Mouse (Mus musculus): ENCODE measurements at regions not wholly inside any gene's neighbourhood (a gene's known extent, or its start where the extent isn't known, plus 50 kb on each side); places are given as distances from the start of the nearest gene placed in this dataset.

DNA sequence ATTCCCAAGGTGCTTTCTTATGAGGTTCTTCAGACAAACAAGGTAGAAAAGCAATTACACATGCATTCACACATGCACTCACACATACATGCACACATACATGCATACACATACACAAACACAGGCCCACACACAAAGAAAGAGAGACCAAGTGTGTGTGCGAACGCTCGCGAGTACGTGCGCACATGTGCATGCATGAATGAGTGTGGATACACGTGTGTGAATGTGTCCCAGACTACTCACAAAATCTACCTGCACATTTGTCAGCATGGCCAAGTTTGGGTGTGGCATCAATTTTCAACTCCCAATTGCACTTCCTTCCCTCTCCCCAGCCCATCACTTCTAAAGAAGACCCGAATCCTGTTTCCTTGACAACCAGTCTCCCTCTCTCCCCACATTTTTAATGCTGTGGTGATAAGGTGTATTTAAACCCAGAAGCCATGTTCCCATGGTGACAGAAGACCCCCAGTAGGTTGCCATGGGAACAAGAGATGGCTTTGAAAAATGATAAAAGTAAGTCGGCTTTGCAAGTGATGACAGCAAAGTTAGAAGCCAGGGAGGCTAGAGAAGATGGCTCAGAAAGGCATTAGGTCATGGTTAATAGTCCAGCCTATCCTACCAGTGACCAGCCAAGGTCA lies 206.3 kb downstream of the Rpl10-ps3 start:
- DNase-seq (ENCODE audit: low read depth, low spot score): no peak

DNA sequence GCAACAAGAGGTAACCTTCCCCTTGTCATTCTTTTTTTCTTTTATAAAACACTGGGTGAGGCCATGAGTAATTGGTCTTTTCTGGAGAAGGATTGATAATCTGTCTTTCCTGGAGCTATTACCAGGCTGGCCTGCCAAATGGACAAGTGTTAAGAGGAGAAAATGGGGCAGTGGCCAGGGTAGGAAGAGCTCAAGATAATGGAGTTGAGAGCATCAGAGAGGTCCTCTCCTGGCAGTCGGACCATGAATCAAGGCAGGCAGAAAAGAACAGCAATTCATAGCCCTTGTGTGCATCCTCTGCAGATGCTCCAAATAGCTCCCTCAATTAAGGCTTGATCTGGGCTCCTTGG lies 208.2 kb downstream of the Rpl10-ps3 start:
- no peak for DNase-seq (ENCODE audit: low read depth, low spot score)

DNA sequence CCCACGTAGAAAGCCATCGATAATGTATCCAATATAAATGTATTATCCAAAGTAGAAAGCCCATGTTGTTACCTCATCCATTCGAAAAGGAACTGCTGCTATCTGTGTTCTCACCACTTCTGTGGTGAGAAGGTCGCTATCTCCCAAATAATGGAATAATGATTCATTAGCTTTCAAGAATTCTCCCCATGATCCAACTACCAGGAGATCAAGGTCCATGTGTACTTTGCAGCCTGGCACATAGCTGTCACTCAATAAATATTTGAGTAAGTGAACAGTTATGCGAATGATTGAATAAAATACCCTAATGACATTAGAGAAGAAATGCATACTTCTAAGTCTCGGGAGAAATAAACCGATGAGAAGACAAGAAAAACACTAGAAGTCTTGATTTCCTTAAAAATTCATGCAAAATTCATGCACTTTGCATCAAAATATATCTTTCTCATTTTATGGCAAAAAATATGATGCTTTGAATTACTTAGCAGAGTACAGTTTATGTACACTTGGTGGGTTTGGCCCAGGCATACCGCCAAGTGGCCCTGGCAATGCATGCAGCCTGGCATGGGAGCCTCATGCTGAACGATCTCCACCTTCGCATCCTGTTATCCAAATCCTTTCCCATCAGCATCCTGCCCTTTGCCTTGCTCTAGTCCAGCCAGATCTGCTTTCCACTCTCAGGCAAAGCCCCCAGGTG lies 208.7 kb downstream of the Rpl10-ps3 start:
- DNase-seq (ENCODE audit: low read depth, low spot score): no peak

DNA sequence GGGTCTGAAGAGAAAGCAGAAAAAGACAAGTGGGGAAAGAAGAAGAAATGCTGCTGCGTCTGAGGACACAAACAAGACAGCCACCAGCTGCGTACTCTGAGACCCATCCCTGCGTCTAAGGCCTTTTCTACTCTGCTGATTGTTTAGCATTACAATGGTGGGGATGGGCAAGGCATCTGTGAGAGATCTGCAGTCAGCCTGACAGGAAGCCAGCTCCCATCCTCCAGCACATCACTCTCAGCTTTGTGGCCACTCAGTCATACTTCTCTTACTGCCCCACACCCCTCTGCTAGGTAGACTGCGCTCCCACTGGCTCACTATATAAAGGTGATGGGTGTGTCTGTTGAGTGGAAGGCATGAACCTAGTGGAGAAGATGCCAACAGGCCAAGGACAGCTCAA lies 220.5 kb downstream of the Rpl10-ps3 start:
- no peak for DNase-seq (ENCODE audit: low read depth, low spot score)

DNA sequence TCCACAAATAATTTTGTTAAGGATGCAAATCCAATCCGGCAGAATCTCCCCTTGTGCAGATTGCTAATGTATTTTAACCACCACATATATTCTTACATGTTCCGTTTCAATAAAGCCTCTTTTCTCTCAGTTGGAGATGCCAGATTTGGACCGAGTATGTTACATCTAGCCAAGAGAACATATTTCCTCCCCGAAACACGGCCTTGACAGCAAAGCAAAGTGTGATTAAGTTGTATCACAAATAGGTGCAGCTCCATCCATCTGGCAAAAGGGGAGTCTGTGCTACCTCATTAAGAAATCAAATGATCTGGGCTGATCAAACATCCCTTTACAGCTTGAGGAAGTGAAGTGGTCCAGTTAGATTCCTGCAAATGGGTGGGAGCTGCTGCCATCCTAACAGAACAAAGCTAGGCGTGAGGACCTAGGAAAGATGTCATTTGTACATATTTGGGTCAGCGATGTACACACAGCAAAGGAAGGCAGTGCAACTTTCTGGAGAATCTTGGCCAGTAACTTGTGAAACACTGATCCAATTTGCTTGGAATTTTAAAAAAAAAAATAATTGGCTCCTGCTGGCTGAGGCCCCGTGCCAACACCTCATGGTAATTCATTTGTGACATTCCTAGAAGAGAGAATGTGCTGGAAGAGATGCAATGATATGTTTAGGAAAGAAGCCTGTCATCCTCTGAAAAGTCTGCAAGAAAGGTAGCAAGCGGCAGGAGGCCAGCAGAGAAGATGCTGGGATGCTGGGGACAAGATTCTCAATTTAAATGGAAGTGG lies 223.8 kb downstream of the Rpl10-ps3 start:
- no peak for DNase-seq (ENCODE audit: low read depth, low spot score)

DNA sequence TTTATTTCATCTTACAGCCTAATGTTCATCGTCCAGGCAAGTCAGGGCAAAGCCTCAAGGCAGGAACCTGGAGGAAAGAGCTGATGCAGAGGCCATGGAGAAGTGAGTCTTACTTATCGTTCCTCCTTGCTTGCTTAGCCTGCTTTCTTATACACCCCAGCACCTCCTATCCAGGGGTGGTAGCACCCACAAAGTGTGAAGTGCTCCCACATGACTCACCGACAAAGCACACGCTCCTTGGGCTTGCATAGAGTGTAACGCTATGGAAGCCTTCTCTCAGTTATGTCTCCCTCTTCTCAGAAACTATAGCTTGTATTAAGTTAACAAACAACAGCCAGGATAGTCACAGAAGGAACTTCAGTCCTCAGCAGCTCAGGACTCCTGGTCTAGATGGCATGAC lies 225.4 kb downstream of the Rpl10-ps3 start:
- DNase-seq (ENCODE audit: low read depth, low spot score): no peak

DNA sequence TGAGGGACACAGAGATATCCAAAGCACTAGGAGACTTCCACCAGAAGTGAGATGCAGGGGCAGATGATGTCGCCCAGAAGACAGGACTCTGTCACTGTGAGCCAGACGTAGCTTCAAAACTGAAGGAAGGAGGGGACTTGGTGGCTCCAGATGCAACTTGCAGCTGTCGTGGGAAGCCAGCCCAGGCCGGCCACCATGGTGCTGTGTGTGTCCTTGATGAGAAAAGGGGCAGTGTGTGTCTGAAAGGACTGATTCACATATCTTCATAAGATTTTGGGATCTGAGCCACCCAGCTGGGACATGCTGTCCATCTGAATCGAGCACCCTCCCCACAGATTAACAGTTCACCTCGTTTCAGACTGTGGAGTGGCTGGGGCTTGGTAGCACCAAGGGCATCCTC lies 226.2 kb downstream of the Rpl10-ps3 start:
- no peak for DNase-seq (ENCODE audit: low read depth, low spot score)

DNA sequence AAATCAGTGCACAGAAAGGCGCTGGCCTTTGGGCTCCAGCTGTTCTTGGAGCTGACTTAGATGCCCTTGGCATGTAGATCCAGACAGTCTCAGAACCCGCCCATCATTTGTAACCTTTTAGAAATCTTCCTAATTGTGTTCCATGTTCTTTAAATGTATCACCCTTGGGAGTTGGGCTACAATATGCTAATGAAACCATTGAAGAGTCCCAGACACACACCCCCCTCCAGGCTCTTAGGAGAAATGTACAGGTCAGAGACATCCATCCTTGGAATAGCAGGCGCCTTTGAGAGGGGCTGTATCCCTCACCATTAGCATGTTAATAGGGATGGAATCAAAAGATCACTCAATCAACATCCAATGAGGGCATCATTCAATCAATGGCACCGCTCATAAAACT lies 238.2 kb downstream of the Rpl10-ps3 start:
- DNase-seq (ENCODE audit: low read depth, low spot score): no peak

DNA sequence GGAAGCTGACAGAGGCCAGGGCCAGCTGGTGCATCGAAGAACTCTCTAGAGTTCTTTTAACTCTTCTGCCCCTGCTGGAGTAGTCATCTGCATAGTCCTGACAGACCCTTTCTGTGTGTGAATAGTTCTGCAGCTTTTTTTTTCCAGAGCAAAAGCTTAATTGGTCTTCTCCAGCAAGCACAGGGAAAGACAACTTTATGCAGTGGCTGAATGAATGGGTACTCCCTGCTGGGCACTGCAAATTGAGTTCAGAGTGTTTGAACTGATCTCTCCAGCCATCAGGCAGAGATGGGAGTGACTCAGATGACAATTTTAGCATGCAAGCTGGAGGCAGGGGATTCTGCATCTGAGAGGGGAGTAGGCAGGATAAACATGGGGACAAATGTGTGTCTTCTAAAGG lies 242.0 kb downstream of the Rpl10-ps3 start:
- DNase-seq (ENCODE audit: low read depth, low spot score): no peak

DNA sequence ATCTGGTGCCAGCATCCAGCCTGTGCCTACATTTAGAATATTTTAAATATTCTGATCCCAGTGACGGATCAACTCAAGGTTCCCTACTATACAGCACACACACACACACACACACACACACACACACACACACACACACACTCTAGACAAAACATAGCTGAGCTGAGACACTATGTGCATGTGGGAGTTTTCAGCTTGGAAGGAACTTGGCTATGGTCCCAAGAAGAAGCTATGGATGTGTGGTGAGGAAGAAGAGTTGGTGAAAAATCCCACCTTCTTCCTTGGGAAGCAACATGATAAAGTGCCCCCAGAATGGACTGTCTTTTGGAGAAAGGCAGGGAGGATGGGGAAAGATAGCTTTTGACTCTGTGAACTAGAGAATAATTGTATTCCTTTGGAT lies 243.7 kb downstream of the Rpl10-ps3 start:
- no peak for DNase-seq (ENCODE audit: low read depth, low spot score)

DNA sequence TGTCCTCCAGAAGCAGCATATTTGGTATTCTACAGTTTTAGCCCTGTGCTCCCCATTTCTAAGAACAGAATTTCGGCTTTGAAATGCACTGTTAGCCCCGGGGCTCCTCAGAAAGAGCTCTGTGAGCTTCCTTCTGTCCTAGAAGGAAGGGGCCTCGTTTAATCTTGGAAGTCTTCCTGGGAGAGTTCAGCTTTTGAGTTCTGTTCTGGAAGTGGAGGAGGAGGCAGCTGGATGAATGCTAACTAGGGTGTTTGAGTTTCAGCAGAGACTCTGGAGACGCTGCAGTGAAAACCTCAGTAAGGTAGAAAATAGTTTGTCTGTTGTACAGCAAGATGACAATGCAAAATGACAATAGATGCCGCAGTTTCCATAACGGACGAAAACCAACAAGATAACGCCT lies 253.8 kb downstream of the Rpl10-ps3 start:
- DNase-seq (ENCODE audit: low read depth, low spot score): no peak

DNA sequence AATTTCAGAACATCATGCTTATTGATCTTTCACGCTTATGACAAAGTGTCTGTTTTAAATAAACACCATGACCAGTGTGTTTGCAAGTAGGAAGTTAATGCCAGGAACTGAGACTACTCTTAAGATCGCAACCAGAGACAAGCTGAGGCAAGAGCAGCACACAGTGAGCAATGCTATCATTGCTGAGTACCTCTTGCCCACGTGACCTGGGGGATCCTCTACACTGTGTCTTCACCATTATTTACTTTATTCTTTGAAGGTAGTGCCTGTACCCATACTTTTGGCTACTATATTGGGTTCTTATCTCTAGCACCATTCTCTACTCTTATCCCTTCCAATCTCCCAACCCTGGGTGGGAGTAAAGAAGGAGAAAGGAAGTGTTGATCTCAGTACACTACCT lies 254.9 kb downstream of the Rpl10-ps3 start:
- DNase-seq (ENCODE audit: low read depth, low spot score): no peak

DNA sequence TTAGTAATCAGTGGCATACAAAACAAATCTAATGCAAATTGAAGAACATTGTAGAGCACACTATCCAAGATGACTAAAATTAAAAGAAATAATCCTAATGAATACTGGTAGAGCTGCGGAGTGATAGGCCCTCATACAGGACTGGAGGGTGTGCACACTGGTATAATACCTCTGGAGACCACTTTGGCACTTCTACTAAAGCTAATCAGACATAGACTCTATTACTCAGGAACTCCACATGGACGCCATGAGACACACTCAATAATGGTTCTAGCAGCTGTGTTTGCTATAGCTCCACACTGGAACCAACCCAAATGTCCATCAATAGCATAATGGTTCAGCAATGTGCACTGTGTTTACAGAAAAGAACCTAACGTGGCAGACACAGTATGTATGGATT lies 264.6 kb downstream of the Rpl10-ps3 start:
- no peak for DNase-seq (ENCODE audit: low read depth, low spot score)

DNA sequence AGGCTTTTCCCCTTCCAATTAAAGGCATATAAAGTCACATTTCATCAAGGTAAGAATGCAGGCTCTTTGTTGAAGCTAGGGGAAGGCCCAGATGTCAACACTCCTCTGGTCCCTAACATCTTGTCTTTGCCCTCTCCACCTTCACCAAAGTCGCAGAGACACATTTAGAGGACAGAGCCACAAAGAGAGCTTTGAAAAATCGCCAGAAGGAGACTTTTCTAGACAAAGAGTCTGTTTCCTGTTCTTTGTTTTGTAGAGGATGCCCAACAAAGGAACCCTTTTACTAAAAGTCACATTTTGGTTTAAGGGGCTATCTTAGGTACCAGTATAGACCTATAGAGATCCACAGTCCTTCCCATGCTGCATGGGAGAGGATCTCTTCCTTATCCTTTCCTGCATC lies 269.9 kb upstream of the Ncam1 start:
- DNase-seq (ENCODE audit: low read depth, low spot score): no peak

DNA sequence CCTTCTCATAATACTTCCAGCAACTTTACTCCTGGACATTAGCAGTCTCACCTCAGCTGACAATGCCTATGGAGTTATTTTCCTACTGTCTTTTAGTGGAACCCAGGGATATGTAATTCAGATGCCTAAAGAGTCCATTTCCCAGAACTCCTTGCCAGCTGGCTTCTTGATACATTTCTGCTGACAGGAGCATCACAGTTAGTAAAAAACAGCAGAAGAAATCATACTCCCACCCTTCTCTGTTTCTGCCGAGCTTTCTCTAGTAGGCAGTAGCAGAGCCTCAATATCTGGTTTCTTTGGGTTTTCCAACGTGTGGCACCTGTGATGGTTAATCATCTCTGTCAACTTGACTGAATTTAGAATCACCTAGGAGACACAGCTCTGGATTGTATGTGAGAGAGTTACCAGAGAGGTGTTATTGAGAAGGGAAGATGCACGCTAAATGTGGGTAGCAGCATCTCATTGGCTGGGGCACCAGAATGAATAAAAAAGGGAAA lies 269.1 kb upstream of the Ncam1 start:
- DNase-seq (ENCODE audit: low read depth, low spot score): no peak

DNA sequence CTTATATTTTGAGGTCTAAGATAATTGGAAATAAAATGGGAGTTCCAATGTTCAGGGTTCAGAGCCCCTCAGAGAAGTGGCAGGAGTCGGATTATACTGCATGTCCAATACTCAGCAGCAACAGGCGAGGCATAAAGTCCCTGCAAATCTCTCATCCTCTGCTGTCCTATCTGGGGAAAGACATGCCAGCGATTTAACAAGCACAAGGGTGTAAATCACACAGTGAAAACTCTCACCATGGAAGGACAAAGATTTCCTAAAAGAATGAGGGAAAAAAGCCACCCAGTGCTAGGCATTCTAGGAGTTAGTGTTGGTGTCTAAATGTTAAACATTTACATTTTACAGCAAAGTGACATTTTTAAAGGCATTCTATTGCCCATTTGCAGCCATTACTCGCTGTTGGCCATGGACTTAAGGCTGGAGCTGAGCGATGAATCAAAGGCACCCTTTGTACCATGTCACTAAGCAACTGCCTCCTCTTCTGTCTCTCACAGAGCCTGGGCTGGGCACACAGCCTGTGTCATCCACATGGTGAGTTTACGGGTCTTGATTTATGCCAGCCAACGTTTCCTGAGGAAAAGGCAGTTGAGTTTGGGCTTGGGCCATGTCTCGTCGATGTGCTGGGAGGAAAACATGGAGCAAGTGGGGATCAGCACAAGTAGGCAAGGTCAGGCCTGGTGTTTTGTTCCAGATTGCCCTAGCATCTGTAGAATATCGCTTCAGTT lies 265.9 kb upstream of the Ncam1 start:
- no peak for DNase-seq (ENCODE audit: low read depth, low spot score)

DNA sequence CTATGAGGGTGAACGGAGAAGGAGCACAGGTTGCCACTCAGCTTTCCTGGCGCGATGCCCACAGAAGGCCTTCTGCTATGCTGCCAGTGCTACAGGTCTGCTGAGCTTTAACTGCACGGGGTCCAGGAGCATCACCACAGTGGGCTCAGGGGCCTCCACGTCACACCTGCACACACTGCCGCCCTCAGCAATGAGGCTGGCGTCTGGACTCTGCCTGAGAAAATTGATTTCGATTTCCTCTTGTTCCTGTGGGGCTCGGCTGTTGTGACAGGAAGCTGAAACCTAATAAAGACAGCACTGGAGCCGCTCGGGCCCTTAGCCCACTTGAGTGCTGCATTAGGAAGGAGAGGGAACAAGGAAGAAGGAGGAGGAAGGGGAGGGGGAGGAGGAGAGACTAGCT lies 239.5 kb upstream of the Ncam1 start:
- no peak for DNase-seq (ENCODE audit: low read depth, low spot score)

DNA sequence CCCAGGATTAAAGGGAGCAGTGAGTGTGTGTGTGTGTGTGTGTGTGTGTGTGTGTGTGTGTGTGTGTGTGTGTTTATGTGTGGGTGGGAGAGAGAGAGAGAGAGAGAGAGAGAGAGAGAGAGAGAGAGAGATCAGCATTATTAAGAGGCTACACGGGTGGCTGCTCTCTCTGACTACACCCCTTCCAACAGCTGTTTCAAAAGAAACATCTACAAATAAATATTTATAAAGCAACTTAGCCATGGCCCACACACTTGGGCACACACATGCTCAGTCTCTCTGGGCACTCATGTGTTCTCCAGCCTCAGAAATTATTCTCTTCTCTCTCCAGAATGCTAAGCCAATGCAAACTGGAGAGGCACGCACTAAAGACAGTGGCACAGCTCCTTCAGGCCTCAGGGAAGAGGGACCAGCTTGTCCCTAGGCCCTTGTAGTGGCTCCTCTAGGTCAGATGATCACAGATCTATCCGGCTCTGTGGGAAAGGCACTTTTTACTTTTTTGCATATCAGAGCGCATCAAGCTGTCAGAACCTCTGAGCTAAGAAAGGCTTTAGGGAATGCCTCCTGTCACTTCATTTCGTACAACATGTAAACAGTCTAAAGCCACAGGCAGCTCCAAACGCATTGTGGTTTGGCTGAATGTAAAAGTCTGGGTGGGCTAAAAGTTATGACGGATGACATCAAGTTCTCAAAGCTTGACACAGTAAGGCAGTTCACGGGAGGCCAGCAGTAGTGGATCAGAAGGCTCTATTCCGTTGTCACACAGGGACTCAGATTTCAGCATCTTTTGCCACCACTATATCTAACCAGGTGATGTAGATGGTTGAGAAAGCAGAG lies 233.8 kb upstream of the Ncam1 start:
- DNase-seq (ENCODE audit: low read depth, low spot score): no peak

DNA sequence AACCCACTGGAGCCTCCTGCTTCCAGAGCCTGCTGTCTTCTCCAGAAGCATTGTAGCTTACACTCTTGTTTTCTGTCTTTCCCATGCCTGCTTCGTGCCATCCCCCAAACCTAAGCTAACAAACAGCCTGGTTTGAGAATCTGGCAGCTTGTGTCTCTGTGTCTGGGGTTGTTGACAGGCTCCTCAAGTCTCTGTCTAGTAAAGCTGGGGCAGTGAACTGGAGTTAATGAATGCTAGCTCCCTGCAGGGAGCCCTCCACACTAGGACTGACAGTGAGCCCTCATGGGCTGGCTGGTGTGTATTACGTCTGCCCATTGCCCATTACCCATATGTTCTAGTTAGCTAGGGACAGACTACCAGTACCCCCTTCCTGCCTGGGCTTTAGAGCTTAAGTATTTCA lies 232.6 kb upstream of the Ncam1 start:
- DNase-seq (ENCODE audit: low read depth, low spot score): no peak

DNA sequence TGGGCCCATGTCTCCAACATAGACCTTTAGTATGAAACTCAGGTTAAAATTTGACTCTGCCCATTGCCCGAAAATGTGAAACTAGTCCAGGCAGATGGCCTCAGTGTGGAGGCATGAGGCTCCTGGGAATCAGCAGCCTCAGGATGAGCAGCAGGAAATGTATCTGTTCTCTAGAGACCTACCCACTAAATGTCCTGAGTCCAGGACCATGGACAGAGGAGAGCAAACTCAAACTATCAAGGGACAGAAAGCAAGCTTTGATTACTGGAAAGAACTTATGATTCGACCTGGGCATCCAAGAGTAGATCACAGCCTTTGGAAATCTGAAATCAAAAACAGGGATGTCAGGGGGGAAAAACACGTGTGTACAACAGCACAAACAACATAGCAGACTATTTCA lies 230.3 kb upstream of the Ncam1 start:
- DNase-seq (ENCODE audit: low read depth, low spot score): no peak

DNA sequence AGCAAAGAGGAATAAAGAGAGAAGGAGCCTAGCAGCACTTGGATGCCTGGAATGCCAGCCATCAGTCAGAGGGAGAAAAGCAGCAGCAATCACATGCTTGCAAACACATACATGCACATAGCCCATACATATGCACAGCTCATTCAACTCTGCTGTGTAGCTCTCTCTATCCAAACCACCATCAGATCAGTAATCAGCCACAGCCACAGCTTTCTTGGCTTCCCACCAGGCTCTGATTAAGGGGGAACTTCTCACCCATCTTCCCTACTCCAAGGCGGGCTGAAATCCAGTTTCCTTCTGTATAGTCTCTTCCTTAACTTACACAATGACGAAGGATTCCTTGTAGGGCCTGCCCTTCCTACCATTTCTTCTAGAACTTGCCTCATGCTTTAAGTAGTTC lies 229.8 kb upstream of the Ncam1 start:
- DNase-seq (ENCODE audit: low read depth, low spot score): no peak

All from A20 (cell line).